Mouse (Mus musculus) G1E (cell line): ENCODE results near the gene Aqp12.

Experiments used
- CTCF ChIP-seq: IDR thresholded peaks from 2 replicates; pipeline ENCODE4 v1.5.1; 2012; ENCODE audit warnings: low read depth, low read length, inconsistent platforms, mixed read lengths
- GATA1 ChIP-seq: IDR thresholded peaks from 2 replicates; pipeline ENCODE4 v1.6.1; 2012; ENCODE audit warnings: borderline replicate concordance, low read length, inconsistent platforms, mixed read lengths
- GATA2 ChIP-seq: IDR thresholded peaks from 2 replicates; pipeline ENCODE4 v1.6.1; 2012; ENCODE audit warnings: low read depth, low read length, inconsistent platforms, borderline replicate concordance
- POLR2AphosphoS5 ChIP-seq: IDR thresholded peaks from 2 replicates; pipeline ENCODE4 v1.6.1; 2012; ENCODE audit warnings: low read depth, low read length, inconsistent platforms; ENCODE audit not compliant: insufficient replicate concordance
- TAL1 ChIP-seq: conservative IDR thresholded peaks from 2 replicates; pipeline ENCODE4 v1.6.1; 2012; ENCODE audit warnings: low read depth, low read length, inconsistent platforms, mixed read lengths

DNA sequence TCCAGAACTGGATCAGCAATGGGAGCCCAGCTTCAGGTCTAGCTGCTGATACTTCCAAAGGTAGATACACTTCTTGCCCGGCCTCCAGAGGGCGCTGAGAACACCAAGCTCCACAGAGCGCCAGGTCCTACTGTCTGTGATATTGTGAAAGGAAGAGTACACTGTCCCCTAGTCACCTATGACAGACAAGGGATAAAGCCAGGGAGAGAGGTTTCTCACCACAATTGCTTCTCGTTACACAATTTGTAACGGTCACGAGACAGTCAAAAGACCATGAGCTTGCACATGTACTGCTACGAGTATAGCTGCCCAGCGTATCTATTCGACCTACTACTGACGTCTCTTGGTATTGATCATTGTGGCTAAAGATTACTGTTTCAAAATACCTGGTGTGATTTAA, 23.3 kb downstream of the Aqp12 start:
- no peak for TF ChIP-seq CTCF
- TF ChIP-seq GATA1, result no peak
- TF ChIP-seq TAL1, result no peak
- no peak for TF ChIP-seq POLR2AphosphoS5
- TF ChIP-seq GATA2, result no peak
